Mouse (Mus musculus) lung, adult 2 months (tissue): ENCODE measurements at regions not wholly inside any gene's neighbourhood (a gene's known extent, or its start where the extent isn't known, plus 50 kb on each side); places are given as distances from the start of the nearest gene placed in this dataset.

Experiments
- CTCF ChIP-seq: fragments of 200-500 bp; IDR thresholded peaks from 2 replicates; pipeline ENCODE4 v1.5.1; 2011; ENCODE audit warnings: mild to moderate bottlenecking, low read length, control low read depth; ENCODE audit not compliant: insufficient read depth
- POLR2A ChIP-seq: fragments of 200-500 bp; IDR thresholded peaks from 2 replicates; pipeline ENCODE4 v1.6.1; 2011; ENCODE audit warnings: low read depth, mild to moderate bottlenecking, control low read depth, low read length, borderline replicate concordance; ENCODE audit errors: extremely low read depth

GRCm38 (mm10) chr12:117450871-117451270 lies 65.4 kb upstream of the Rapgef5 start:
- TF ChIP-seq CTCF (no peak), POLR2A (no peak)
